Comparison of ENCODE assay signal across 24 mouse cellular contexts in the genomic region with DNA sequence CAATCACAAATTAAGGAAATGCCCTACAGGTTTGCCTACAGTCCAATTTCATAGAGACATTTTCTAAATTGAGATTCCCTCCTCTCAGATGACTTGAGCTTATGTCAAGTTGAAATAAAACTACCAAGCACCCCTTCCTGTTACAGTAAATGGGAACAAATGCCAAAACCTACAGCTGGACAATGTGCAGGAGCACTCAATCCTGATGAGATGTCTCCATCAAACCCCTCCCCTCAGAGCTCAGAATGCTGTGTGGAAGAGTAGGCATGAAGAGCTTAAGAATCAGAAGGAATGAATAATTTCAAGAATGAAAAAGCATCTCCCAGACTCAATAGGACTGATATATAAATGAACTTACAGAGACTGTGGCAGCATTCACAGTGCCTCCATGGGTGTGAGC.
"Had no signal": no experiment of that assay in that cellular context is flagged by ENCODE, and none has a peak within 500 bp of the region (broad histone marks: within the 10 kb centered on the region; RNA-seq: fewer than 3 reads in every experiment).

No protein-coding gene starts in this region.

- H3K4me1 ChIP-seq: heart, embryonic 10.5 days; heart, embryonic 12.5 days; hindbrain, embryonic 10.5 days; hindbrain, embryonic 12.5 days; intestine, embryonic 15.5 days; limb, embryonic 10.5 days; limb, embryonic 12.5 days had no signal

- H3K9ac ChIP-seq: heart, embryonic 12.5 days; hindbrain, embryonic 12.5 days; hindbrain, embryonic 14.5 days; intestine, embryonic 15.5 days; limb, embryonic 12.5 days had no signal

- H3K4me2 ChIP-seq: heart, embryonic 12.5 days; hindbrain, embryonic 12.5 days; hindbrain, embryonic 14.5 days; intestine, embryonic 15.5 days; limb, embryonic 12.5 days had no signal

- H3K27ac ChIP-seq: gastrocnemius, adult 2 months; heart, embryonic 10.5 days; hindbrain, embryonic 10.5 days; hindbrain, embryonic 12.5 days; hindbrain, embryonic 14.5 days; intestine, embryonic 15.5 days; layer of hippocampus, adult 2 months; left cerebral cortex, adult 2 months; limb, embryonic 10.5 days; limb, embryonic 12.5 days had no signal

- ATAC-seq: hindbrain, embryonic 16.5 days; inflammation-experienced regulatory T-cells, adult 6 months; intestine, embryonic 15.5 days; intestine, postnatal 0 days had no signal

- H3K4me3 ChIP-seq: gastrocnemius, adult 2 months; heart, embryonic 10.5 days; heart, embryonic 12.5 days; hindbrain, embryonic 10.5 days; hindbrain, embryonic 12.5 days; intestine, embryonic 15.5 days; layer of hippocampus, adult 2 months; left cerebral cortex, adult 2 months; limb, embryonic 10.5 days; limb, embryonic 12.5 days had no signal

- H3K27me3 ChIP-seq: heart, embryonic 12.5 days; hindbrain, embryonic 12.5 days; intestine, embryonic 15.5 days; limb, embryonic 12.5 days had no signal

- DNase-seq: gastrocnemius, adult 2 months; gastrocnemius, postnatal 10 days; gastrocnemius, postnatal 25 days; heart, adult 18-20 months; heart, postnatal 10 days; heart, postnatal 4 days; kidney, adult 18-20 months; kidney, adult 8-10 months; kidney, postnatal 10 days; kidney, postnatal 25 days; kidney, postnatal 4 days had no signal

- H3K9me3 ChIP-seq: heart, embryonic 10.5 days; hindbrain, embryonic 10.5 days; hindbrain, embryonic 12.5 days; intestine, embryonic 15.5 days; limb, embryonic 10.5 days had no signal

- H3K36me3 ChIP-seq: heart, embryonic 10.5 days; heart, embryonic 12.5 days; hindbrain, embryonic 10.5 days; hindbrain, embryonic 12.5 days; intestine, embryonic 15.5 days; limb, embryonic 10.5 days; limb, embryonic 12.5 days had no signal
